Mouse (Mus musculus) midbrain, embryonic 14.5 days (tissue): ENCODE measurements at regions not wholly inside any gene's neighbourhood (a gene's known extent, or its start where the extent isn't known, plus 50 kb on each side); places are given as distances from the start of the nearest gene placed in this dataset.

Experiments used
- ATAC-seq: fragments of 200-750 bp; cut with Nextera tagmentation; 2 replicates; pipeline ENCODE4 v1.8.0; 2017; ENCODE audit warnings: moderate number of reproducible peaks, moderate library complexity; ENCODE audit not compliant: low FRiP score, low TSS enrichment
- DNase-seq: peaks from one replicate; pipeline ENCODE4 v3.0.0-alpha.2; 2015
- H3K27ac ChIP-seq: fragments of 300-500 bp; sonication (generic); replicated peaks from 2 replicates; pipeline ENCODE4 v1.5.1; 2014; ENCODE audit warnings: mild to moderate bottlenecking, low read depth, low read length, moderate library complexity
- H3K27me3 ChIP-seq: fragments of 300-500 bp; sonication (generic); 2 replicates; pipeline ENCODE4 v1.6.1; 2014; ENCODE audit warnings: low read length, control low read depth, mixed read lengths; ENCODE audit not compliant: control insufficient read depth, insufficient read depth
- H3K36me3 ChIP-seq: fragments of 300-500 bp; sonication (generic); 2 replicates; pipeline ENCODE4 v1.6.1; 2014; ENCODE audit warnings: low read length, control low read depth; ENCODE audit not compliant: control insufficient read depth, insufficient read depth
- H3K4me1 ChIP-seq: fragments of 300-500 bp; sonication (generic); 2 replicates; pipeline ENCODE4 v1.6.1; 2014; ENCODE audit warnings: mild to moderate bottlenecking, antibody characterized with exemption, low read length, control low read depth; ENCODE audit not compliant: control insufficient read depth, insufficient read depth
- H3K4me2 ChIP-seq: fragments of 300-500 bp; sonication (generic); 2 replicates; pipeline ENCODE4 v1.6.1; 2014; ENCODE audit warnings: mild to moderate bottlenecking, low read length, moderate library complexity
- H3K4me3 ChIP-seq: fragments of 300-500 bp; sonication (generic); replicated peaks from 2 replicates; pipeline ENCODE4 v1.5.1; 2014; ENCODE audit warnings: low read depth, low read length
- H3K9ac ChIP-seq: fragments of 300-500 bp; sonication (generic); replicated peaks from 2 replicates; pipeline ENCODE4 v1.6.1; 2014; ENCODE audit warnings: mild to moderate bottlenecking, low read length, moderate library complexity
- H3K9me3 ChIP-seq: fragments of 300-500 bp; sonication (generic); 2 replicates; pipeline ENCODE4 v1.6.1; 2016; ENCODE audit warnings: low read length, control low read depth, mixed read lengths; ENCODE audit not compliant: control insufficient read depth
- WGBS: fragments of 180-500 bp; shearing (Covaris S2); extraction: QIAGEN DNeasy Blood & Tissue Kit; methylation state at CpG from one replicate; pipeline ENCODE4 v1.1.7; 2014; 5-methylcytosine and 5-hydroxymethylcytosine counted together

DNA sequence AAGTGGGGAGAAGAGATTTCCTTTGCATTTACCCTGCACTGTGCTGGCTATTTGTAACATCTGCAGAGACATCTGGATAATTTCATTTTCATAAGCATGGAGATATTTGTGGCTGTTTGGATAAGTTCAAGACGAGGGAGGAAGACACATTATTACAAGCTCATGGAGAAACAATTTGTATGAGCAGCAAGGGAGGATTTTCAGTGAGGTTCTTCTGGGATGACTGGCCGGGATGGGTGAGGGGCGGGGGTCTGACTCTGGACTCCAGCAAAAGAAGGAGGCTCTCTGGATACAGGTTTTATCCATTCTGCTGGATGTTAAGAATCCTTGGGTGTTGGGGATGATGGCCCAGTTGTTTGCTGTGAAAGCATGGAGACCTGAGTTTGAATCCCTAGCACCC lies 246.5 kb upstream of the 9630041A04Rik start:
- ATAC-seq (no peak), DNase-seq (no peak)
- H3K27me3 ChIP-seq = no peaks in the 10 kb centered on the region
- H3K36me3 ChIP-seq = no peaks in the 10 kb centered on the region
- no peak overlapping the region for H3K9ac ChIP-seq
- no peaks in the 10 kb centered on the region for H3K9me3 ChIP-seq
- no peak overlapping the region for H3K4me2 ChIP-seq
- H3K27ac ChIP-seq = no peak overlapping the region
- H3K4me1 ChIP-seq = no peaks in the 10 kb centered on the region
- H3K4me3 ChIP-seq = no peak overlapping the region
- WGBS = 92% methylated on average over 3 of the region's 3 CpGs

DNA sequence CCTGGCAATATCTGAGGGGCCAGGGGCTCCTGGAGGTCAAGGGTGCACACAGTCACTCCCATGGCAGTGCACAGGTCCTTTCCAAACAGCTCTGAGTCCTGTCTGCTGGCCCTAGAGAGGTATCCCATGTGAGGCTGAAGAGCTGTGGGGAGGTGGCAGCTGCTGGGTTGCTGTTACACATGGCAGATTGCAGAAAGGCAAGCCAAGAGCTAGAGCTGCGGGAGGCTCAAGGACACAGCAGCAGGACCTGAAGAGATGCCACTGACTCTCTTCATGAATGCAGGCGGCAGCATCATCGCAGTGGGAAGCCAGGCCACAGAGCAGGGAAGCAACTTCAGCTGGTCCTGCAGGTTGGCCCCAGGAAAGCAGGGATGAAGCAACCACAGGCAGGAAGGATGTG lies 247.7 kb upstream of the 9630041A04Rik start:
- Histone ChIP-seq H3K4me2 (no peak overlapping the region), H3K9ac (no peak overlapping the region), H3K27ac (no peak overlapping the region), H3K27me3 (no peaks in the 10 kb centered on the region), H3K9me3 (no peaks in the 10 kb centered on the region), H3K36me3 (no peaks in the 10 kb centered on the region), H3K4me3 (no peak overlapping the region), H3K4me1 (no peaks in the 10 kb centered on the region)
- DNase-seq (no peak), ATAC-seq (no peak)
- 78% methylated on average over 3 of the region's 3 CpGs for WGBS

DNA sequence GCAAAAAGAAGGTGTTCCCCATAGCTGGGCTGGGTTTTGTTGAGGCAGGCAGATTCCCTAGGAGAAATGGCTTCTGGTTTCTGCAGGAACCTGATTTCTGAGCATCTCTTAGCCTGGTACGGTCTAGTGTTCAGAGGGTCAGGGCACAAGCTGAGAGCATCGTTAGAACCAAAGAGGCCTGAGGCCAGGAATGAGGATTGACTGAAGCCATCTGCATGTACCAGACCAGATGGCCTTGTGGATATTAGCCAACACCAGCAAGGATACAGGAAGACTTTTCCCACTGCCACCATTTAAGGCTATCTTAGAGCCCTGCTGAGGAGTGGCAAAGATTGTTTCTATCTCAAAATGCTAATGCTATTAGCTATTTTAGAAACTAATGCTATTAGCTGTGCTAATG lies 248.2 kb upstream of the 9630041A04Rik start:
- Histone ChIP-seq H3K9ac (no peak overlapping the region), H3K27ac (no peak overlapping the region), H3K4me3 (no peak overlapping the region), H3K36me3 (no peaks in the 10 kb centered on the region), H3K4me2 (no peak overlapping the region), H3K9me3 (no peaks in the 10 kb centered on the region), H3K4me1 (no peaks in the 10 kb centered on the region), H3K27me3 (no peaks in the 10 kb centered on the region)
- DNase-seq = no peak
- 60% methylated on average over 2 of the region's 2 CpGs for WGBS
- no peak for ATAC-seq

DNA sequence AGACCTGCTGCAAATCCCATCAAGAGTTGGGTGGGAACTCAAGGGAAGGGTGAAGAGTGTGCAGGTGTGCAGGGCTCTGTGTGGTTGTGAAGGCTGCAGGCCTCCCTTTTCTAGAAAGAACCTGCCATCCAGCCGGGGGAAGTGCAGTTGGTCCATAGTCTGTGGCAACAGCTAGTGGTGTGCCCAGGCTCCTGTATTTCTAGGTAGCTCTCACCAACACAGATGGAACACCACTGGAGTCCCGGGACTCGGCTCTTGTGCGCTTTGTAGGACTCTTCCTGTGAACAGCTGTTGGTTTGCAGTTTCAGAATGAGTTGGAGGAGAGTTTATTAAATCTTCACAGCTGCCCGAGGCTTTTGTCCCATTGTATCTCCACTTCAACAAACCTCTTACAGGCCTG lies 248.7 kb upstream of the 9630041A04Rik start:
- no peaks in the 10 kb centered on the region for H3K36me3 ChIP-seq
- ATAC-seq (no peak), DNase-seq (no peak)
- no peaks in the 10 kb centered on the region for H3K4me1 ChIP-seq
- no peak overlapping the region for H3K9ac ChIP-seq
- H3K27ac ChIP-seq = no peak overlapping the region
- H3K4me3 ChIP-seq = no peak overlapping the region
- no peaks in the 10 kb centered on the region for H3K27me3 ChIP-seq
- H3K9me3 ChIP-seq = no peaks in the 10 kb centered on the region
- WGBS = 90% methylated on average over 5 of the region's 5 CpGs
- H3K4me2 ChIP-seq = no peak overlapping the region

DNA sequence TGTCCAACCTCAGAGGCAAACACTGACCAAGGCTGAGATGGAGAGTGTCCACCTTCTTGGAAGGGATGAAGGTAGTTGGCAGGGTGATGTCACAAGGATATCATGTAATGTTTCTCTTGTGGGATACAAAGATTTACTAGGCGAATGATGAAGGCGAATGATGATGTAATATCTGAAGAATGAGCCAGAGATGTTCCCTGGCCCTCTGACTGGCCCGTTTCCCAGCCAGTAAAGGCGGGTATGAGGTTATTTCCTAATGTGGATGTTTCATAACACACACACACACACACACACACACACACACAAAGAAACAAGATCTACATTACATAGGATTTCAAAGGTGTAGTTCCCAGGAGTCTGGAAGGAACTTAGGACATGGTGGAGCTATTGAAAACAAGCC lies 249.1 kb upstream of the 9630041A04Rik start:
- Histone ChIP-seq H3K9ac (no peak overlapping the region), H3K4me2 (no peak overlapping the region), H3K4me1 (no peaks in the 10 kb centered on the region), H3K9me3 (no peaks in the 10 kb centered on the region), H3K27ac (no peak overlapping the region), H3K36me3 (no peaks in the 10 kb centered on the region), H3K27me3 (no peaks in the 10 kb centered on the region), H3K4me3 (no peak overlapping the region)
- WGBS = 91% methylated on average over 4 of the region's 4 CpGs
- ATAC-seq (no peak), DNase-seq (no peak)

DNA sequence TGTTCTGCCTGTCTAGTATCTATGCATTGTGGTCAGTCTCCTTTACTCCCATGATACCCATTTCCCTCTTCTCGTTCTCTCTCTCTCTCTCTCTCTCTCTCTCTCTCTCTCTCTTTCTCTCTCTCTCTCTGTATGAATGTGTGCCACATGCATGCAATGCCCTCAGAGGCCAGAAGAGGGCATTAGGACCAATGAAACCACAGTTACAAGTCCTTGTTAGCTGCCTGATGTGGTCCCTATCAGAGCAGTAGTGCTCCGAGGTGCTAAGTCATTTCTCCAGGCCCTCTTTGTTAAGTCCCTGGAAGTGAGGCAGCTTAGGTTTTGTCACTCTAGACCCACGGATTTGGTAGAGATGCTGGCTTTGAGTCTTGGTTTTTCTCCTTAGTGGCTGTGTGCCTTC lies 250.2 kb upstream of the 9630041A04Rik start:
- peak; percentile 50 for DNase-seq

DNA sequence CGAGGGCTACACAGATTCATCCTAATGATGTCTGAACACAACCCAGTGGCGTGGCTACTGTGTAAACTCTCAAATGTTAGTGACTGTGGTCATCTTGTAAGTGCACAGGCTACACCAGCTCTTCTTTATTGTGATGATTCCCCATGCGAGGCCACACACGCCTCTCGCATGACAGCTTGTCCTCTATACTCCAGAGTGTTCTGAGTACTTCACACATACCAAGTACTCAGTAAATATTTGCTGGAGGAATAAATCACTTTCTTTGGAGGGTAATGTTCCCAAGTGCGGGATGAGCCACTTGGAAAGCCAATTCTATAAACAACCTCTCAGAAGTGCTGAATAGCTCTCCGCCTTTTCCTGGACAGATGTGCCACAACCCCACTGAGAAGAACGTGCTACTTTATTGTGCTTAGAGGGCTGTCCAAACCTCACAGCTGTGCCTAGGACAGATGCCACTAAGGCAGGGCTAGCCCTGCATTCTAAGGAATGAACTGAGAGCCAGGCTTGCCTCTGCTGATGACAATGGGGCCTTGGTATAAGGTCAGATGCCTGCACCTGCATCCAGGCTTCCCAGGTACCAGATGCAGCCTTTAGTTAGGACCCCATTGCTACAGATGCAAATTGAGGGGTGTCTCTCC lies 250.7 kb upstream of the 9630041A04Rik start:
- H3K4me1 ChIP-seq = no peaks in the 10 kb centered on the region
- DNase-seq = no peak
- H3K27me3 ChIP-seq = no peaks in the 10 kb centered on the region
- H3K9me3 ChIP-seq = no peaks in the 10 kb centered on the region
- H3K9ac ChIP-seq = no peak overlapping the region
- H3K4me3 ChIP-seq = no peak overlapping the region
- H3K27ac ChIP-seq = no peak overlapping the region
- ATAC-seq = no peak
- H3K36me3 ChIP-seq = no peaks in the 10 kb centered on the region
- no peak overlapping the region for H3K4me2 ChIP-seq
- WGBS = 81% methylated on average over 8 of the region's 8 CpGs

More for the DNA sequence above, 250.2 kb upstream of the 9630041A04Rik start:
- no peak overlapping the region for H3K4me3 ChIP-seq
- H3K4me1 ChIP-seq = no peaks in the 10 kb centered on the region
- no peak overlapping the region for H3K27ac ChIP-seq
- no peaks in the 10 kb centered on the region for H3K9me3 ChIP-seq
- H3K36me3 ChIP-seq = no peaks in the 10 kb centered on the region
- H3K4me2 ChIP-seq = no peak overlapping the region
- ATAC-seq = no peak
- H3K9ac ChIP-seq = no peak overlapping the region
- H3K27me3 ChIP-seq = no peaks in the 10 kb centered on the region
- WGBS = 31% methylated on average over 3 of the region's 3 CpGs

DNA sequence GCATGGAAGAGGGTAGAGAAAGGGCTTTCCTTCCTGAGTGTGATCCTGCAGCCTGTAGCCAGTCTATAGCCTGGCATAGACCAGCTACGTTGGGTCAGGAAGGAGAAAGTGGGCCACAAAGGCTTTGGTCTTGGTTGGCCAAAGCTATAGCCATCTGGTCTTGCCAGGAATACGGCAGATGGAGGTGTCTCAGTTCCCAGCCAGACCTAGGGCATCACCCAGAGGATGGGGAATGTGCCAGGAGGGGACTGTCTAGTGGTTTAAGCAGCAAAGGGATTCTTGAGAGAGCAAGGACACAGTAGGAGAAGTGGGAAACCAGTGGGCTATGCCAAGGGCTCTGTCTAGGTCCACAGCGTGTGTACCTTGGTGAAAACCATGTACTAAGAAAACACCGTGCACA lies 251.3 kb upstream of the 9630041A04Rik start:
- Histone ChIP-seq H3K9ac (no peak overlapping the region), H3K4me2 (no peak overlapping the region), H3K9me3 (no peaks in the 10 kb centered on the region), H3K4me1 (no peaks in the 10 kb centered on the region), H3K4me3 (no peak overlapping the region), H3K27ac (no peak overlapping the region), H3K36me3 (no peaks in the 10 kb centered on the region), H3K27me3 (no peaks in the 10 kb centered on the region)
- 94% methylated on average over 4 of the region's 4 CpGs for WGBS
- DNase-seq (no peak), ATAC-seq (no peak)

DNA sequence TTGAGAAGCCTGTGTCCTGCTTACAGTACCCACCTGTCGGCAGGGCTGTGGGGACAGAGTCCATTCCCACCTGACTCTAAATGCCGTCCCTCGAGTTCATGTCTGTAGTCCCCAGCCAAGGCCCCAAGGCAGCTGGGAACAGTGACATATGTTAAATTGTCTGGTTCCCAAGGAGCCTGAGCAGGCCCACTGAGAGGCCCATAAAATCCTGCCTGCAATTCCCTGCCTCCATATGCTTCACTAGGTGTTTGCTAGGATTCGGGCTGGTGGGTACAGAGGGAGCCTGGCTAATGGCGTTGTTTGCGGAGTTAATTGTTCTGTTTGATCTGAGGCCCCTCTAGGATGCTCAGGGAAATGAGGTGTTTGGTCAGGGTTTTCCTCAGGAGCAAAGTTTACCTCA lies 258.8 kb upstream of the 9630041A04Rik start:
- no peak for ATAC-seq

More for the DNA sequence above, 258.8 kb upstream of the 9630041A04Rik start:
- no peak overlapping the region for H3K27ac ChIP-seq
- no peaks in the 10 kb centered on the region for H3K9me3 ChIP-seq
- H3K4me2 ChIP-seq = no peak overlapping the region
- no peak overlapping the region for H3K4me3 ChIP-seq
- H3K9ac ChIP-seq = no peak overlapping the region
- no peaks in the 10 kb centered on the region for H3K4me1 ChIP-seq
- H3K27me3 ChIP-seq = no peaks in the 10 kb centered on the region
- no peak for DNase-seq
- no peaks in the 10 kb centered on the region for H3K36me3 ChIP-seq
- 81% methylated on average over 6 of the region's 6 CpGs for WGBS
